Mouse (Mus musculus) hindbrain, postnatal 0 days (tissue): ENCODE results near the gene Cyth2. TPM values are rescaled to one million over a fixed set of nuclear protein-coding genes. Genes with fewer than 3 reads are reported as not detected.

Experiments
- ATAC-seq: fragments of 200-750 bp; cut with Nextera tagmentation; 2 replicates; pipeline ENCODE4 v1.8.0; 2017; ENCODE audit warnings: mild to moderate bottlenecking, moderate TSS enrichment, moderate library complexity
- DNase-seq: peaks from one replicate; pipeline ENCODE4 v3.0.0-alpha.2; 2015; ENCODE audit warnings: low spot score
- H3K27ac ChIP-seq: fragments of 300-500 bp; sonication (generic); 2 replicates; pipeline ENCODE4 v1.5.1; 2014; ENCODE audit warnings: mild to moderate bottlenecking
- H3K27me3 ChIP-seq: fragments of 300-500 bp; sonication (generic); 2 replicates; pipeline ENCODE4 v1.6.1; 2014; ENCODE audit warnings: low read length, mixed read lengths; ENCODE audit not compliant: insufficient read depth
- H3K36me3 ChIP-seq: fragments of 300-500 bp; sonication (generic); 2 replicates; pipeline ENCODE4 v1.6.1; 2014; ENCODE audit warnings: low read length, mixed read lengths; ENCODE audit not compliant: insufficient read depth
- H3K4me1 ChIP-seq: fragments of 300-500 bp; sonication (generic); 2 replicates; pipeline ENCODE4 v1.6.1; 2014; ENCODE audit warnings: antibody characterized with exemption, low read length, mixed read lengths; ENCODE audit not compliant: insufficient read depth
- H3K4me2 ChIP-seq: fragments of 300-500 bp; sonication (generic); 2 replicates; pipeline ENCODE4 v1.6.1; 2014; ENCODE audit warnings: low read depth, mild to moderate bottlenecking, low read length, moderate library complexity, mixed read lengths
- H3K4me3 ChIP-seq: fragments of 300-500 bp; sonication (generic); 2 replicates; pipeline ENCODE4 v1.5.1; 2014; ENCODE audit warnings: low read length
- H3K9ac ChIP-seq: fragments of 300-500 bp; sonication (generic); replicated peaks from 2 replicates; pipeline ENCODE4 v1.6.1; 2014; ENCODE audit warnings: mild to moderate bottlenecking, low read length, moderate library complexity, mixed read lengths
- H3K9me3 ChIP-seq: fragments of 300-500 bp; sonication (generic); 2 replicates; pipeline ENCODE4 v1.6.1; 2016; ENCODE audit warnings: low read length, mixed read lengths
- CTCF ChIP-seq: IDR thresholded peaks from 2 replicates; pipeline ENCODE4 v1.5.1; 2016; ENCODE audit warnings: antibody characterized with exemption, control low read depth, low read depth
- WGBS: fragments of 180-500 bp; shearing (Covaris S2); extraction: QIAGEN DNeasy Blood & Tissue Kit; methylation state at CpG from one replicate; pipeline ENCODE4 v1.1.7; 2014; 5-methylcytosine and 5-hydroxymethylcytosine counted together
- polyA plus RNA-seq: library from polyadenylated mRNA; unstranded; fragments of >200 nt; fragmentation: Nextera tagmentation; extraction: Ambion mirVana; gene quantifications from 2 replicates; pipeline ENCODE4 v1.2.1, GENCODE M21; 2015
- total RNA-seq: library from RNA; depleted of rRNA; stranded (reverse); fragments of >200 nt; gene quantifications from 2 replicates; pipeline ENCODE4 v1.2.3, GENCODE M21; 2014

Cyth2 gene
- total and polyA plus RNA-seq, 2 experiments from 2014 or later = 216 to 221 TPM

DNA sequence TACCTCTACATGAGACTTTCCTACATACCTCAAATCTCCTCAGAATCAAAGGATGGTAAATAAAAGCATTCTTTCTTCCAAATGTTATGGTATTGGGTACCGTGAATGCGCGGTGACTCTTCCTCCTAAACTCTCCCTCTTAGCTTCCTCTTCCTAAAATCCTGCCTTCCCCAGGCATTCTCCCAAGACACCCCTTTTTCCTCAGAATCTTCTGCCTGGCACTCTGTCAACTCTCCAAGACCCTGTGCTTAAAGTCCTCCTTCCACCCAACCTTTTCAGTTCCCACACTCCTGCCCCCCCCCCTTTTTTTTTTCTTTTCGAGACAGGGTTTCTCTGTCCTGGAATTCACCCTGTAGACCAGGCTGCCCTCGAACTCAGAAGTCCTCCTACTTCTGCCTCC lies 460 bp upstream of the Cyth2 start:
- no peaks in the 10 kb centered on the region for H3K27me3 ChIP-seq
- no peak for TF ChIP-seq CTCF
- WGBS = 2% methylated on average over 5 of the region's 5 CpGs
- peaks cover 24% of the 10 kb centered on the region for H3K4me1 ChIP-seq
- no peaks in the 10 kb centered on the region for H3K9me3 ChIP-seq
- no peak overlapping the region; the same call in 1 of the 2 replicates for H3K9ac ChIP-seq
- H3K27ac ChIP-seq = peak overlapping the region; percentile 62
- ATAC-seq (no peak), DNase-seq (no peak)
- peak overlapping the region; percentile 72 for H3K4me3 ChIP-seq
- peak overlapping the region; percentile 61 for H3K4me2 ChIP-seq
- H3K36me3 ChIP-seq = peaks cover 27% of the 10 kb centered on the region

DNA sequence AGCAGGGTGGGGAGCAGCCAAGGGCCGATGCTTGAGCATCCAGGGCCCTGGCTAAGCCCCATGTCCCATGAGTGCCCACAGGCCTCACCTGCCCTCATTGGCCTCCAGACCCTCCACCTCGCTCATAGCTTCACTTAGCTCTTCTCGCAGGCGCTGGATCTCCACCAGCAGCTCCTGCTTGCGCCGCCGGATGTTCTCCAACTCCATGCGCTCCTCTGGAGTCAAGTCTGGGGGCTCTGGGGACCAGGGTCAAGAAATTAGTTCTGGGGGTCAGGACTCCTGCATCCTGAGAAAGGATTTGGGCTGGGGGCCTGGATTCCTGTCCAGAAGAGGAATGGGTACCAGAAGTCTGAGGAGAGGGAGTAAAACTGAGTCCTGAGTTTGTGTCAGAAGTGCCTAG lies 1.5 kb downstream of the Cyth2 start:
- ATAC-seq (no peak), DNase-seq (no peak)
- Histone ChIP-seq H3K36me3 (peaks cover 47% of the 10 kb centered on the region), H3K9ac (peak overlapping the region; percentile 96; the same call in 1 of the 2 replicates), H3K4me3 (peak overlapping the region; percentile 72), H3K4me2 (peak overlapping the region; percentile 93), H3K9me3 (no peaks in the 10 kb centered on the region), H3K27ac (no peak overlapping the region), H3K4me1 (peaks cover 24% of the 10 kb centered on the region), H3K27me3 (no peaks in the 10 kb centered on the region)
- TF ChIP-seq CTCF = no peak
- 86% methylated on average over 8 of the region's 8 CpGs for WGBS

GRCm38 (mm10) chr7:45809276-45810075 lies 4.9 kb downstream of the Cyth2 start:
- no peaks in the 10 kb centered on the region for H3K9me3 ChIP-seq
- H3K4me2 ChIP-seq = no peak overlapping the region
- H3K4me1 ChIP-seq = peaks cover 11% of the 10 kb centered on the region; the same call in 1 of the 2 replicates
- H3K4me3 ChIP-seq = no peak overlapping the region
- no peak for DNase-seq
- H3K27ac ChIP-seq = peak overlapping the region; percentile 26; the same call in 1 of the 2 replicates
- 62% methylated on average over 14 of the region's 14 CpGs for whole genome bisulfite sequencing
- no peak for TF ChIP-seq CTCF
- H3K9ac ChIP-seq = no peak overlapping the region
- peaks cover 60% of the 10 kb centered on the region for H3K36me3 ChIP-seq
- ATAC-seq = no peak
- no peaks in the 10 kb centered on the region for H3K27me3 ChIP-seq

- Histone ChIP-seq H3K4me2 (no peak overlapping the region), H3K27ac (peak overlapping the region; percentile 26; the same call in 1 of the 2 replicates), H3K36me3 (peaks cover 70% of the 10 kb centered on the region), H3K4me1 (peaks cover 11% of the 10 kb centered on the region; the same call in 1 of the 2 replicates), H3K9me3 (no peaks in the 10 kb centered on the region), H3K9ac (no peak overlapping the region), H3K27me3 (no peaks in the 10 kb centered on the region), H3K4me3 (no peak overlapping the region)
- 40% methylated on average over 11 of the region's 11 CpGs for WGBS
- TF ChIP-seq CTCF = no peak
- DNase-seq (no peak), ATAC-seq (no peak)
These were observed 5.9 kb downstream of the Cyth2 start for GRCm38 (mm10) chr7:45808471-45808870.

- Histone ChIP-seq H3K27me3 (no peaks in the 10 kb centered on the region), H3K4me2 (no peak overlapping the region), H3K36me3 (peaks cover 65% of the 10 kb centered on the region), H3K9me3 (no peaks in the 10 kb centered on the region), H3K27ac (no peak overlapping the region; the same call in 1 of the 2 replicates), H3K4me1 (no peaks in the 10 kb centered on the region), H3K4me3 (no peak overlapping the region), H3K9ac (no peak overlapping the region)
- WGBS = 70% methylated on average over 5 of the region's 5 CpGs
- no peak for TF ChIP-seq CTCF
- peak; percentile 10 for DNase-seq
- ATAC-seq = no peak
These were observed 8.4 kb downstream of the Cyth2 start for GRCm38 (mm10) chr7:45805941-45806340.

DNA sequence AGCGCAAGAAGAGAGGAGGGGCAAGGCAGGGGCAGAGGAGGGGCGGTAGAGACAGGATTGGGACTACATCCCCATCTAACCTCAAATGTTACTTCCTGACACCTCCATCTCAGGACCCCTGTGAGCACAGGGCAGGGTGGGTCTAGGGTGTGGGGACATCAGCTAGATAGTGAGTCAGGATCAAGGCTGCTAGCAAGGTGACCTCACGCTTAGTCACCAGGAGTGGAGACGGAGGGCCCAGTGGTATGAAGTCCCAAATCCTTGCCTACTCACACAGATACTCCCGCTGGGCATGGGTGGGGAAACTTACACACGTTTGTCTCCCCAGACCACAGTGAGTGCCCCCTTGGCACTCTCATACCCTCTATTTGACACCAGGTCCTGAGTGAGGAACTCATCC lies 11.8 kb downstream of the Cyth2 start:
- DNase-seq = no peak
- no peak overlapping the region for H3K4me2 ChIP-seq
- no peak overlapping the region for H3K9ac ChIP-seq
- ATAC-seq = no peak
- 97% methylated on average over 6 of the region's 6 CpGs for WGBS
- no peaks in the 10 kb centered on the region for H3K9me3 ChIP-seq
- no peak overlapping the region for H3K4me3 ChIP-seq
- peaks cover 31% of the 10 kb centered on the region for H3K36me3 ChIP-seq
- H3K27me3 ChIP-seq = no peaks in the 10 kb centered on the region
- no peak for TF ChIP-seq CTCF
- H3K27ac ChIP-seq = no peak overlapping the region
- peaks cover 3% of the 10 kb centered on the region; the same call in 1 of the 2 replicates for H3K4me1 ChIP-seq

DNA sequence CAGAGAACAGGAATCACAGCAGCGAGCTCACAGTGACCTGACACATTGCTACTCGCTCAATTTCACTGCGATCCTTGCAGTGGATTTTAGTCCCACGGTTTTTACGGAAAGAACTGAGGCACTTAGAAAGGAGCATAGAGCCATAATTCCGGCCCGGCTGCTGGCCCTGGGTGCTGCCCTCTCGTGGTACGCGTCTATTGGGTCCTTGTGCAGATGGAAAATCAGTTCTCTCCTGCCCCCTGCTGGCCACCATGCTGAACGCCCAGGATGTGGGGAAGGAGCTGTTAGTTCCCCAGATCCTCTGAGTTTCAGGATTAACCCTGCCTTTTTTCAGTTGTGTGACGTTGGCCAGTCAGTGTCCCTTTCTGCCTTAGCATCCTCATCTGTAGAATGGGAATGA lies 13.0 kb downstream of the Cyth2 start:
- ATAC-seq (peak; percentile 71), DNase-seq (peak; percentile 96)
- Histone ChIP-seq H3K4me3 (no peak overlapping the region), H3K9me3 (no peaks in the 10 kb centered on the region), H3K27ac (no peak overlapping the region; the same call in 1 of the 2 replicates), H3K4me1 (peaks cover 3% of the 10 kb centered on the region; the same call in 1 of the 2 replicates), H3K9ac (no peak overlapping the region), H3K27me3 (no peaks in the 10 kb centered on the region), H3K4me2 (no peak overlapping the region), H3K36me3 (peaks cover 22% of the 10 kb centered on the region)
- 4% methylated on average over 12 of the region's 12 CpGs for WGBS
- peak; percentile 100 for TF ChIP-seq CTCF
